Mouse (Mus musculus) olfactory bulb, adult 2 months (tissue): Measurements from ENCODE around the gene Akap1.

Experiments used
- CTCF ChIP-seq: fragments of 200-500 bp; IDR thresholded peaks from 2 replicates; pipeline ENCODE4 v1.5.1; 2012; ENCODE audit warnings: low read depth, mild to moderate bottlenecking, low read length, moderate library complexity; ENCODE audit not compliant: insufficient read depth
- POLR2A ChIP-seq: fragments of 200-500 bp; IDR thresholded peaks from 2 replicates; pipeline ENCODE4 v1.6.1; 2012; ENCODE audit warnings: mild to moderate bottlenecking, low read depth, low read length, moderate library complexity; ENCODE audit not compliant: insufficient read depth

DNA sequence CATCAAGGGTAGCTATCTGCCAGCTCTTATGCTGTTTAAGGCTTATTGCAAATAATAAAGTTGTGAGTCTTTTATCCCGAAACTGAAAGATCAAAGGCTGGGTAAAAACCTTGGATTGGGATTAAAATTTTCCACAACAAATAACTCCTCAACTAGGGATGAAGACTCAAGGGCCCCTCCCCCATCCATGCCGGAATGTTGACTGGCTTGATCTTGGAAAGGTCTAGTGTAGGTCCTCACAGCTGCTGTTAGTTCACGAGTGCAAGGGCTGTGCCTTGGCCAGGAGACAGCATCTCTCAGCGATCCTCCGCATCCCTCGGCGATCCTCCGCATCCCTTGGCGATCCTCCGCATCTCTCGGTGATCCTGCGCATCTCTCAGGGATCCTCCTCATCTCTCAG is 13.6 kb upstream of the Akap1 start:
- TF ChIP-seq POLR2A (no peak), CTCF (no peak)
